Mouse (Mus musculus) inflammation-experienced regulatory T-cells, adult 6 months (primary cell): ENCODE results near the gene BC030867. TPM values are rescaled to one million over a fixed set of nuclear protein-coding genes. Genes with fewer than 3 reads are reported as not detected.

Experiments
- ATAC-seq: one replicate; pipeline ENCODE4 v1.8.0; 2017
- polyA plus RNA-seq, 3 experiments: library from polyadenylated mRNA; unstranded; fragments of 100-300 nt; shearing (Covaris generic); gene quantifications; one replicate each; pipeline ENCODE4 v1.2.1; 2017

The BC030867 gene
- polyA plus RNA-seq, 3 experiments from 2014 or later, result 0.95 to 7.0 (median 1.5) TPM

DNA sequence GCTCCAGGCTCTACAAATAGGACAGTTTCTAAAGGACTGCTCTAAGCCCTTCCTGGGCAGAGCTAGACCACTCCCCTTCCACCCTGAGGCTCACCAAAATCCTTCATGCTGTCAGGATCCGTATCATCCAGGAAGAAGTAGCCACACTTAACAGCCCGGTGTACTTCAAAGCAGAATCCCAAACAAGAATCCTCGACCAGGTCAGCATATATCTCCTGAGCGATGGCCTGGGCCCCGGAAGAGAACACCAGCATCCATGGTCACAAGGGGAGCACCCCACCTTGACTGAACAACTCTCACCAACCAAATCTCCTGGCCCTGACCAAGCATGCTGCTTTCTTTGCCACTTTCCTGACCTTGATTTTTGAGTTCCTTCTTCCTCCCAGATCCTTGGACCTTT is 45.7 kb downstream of the BC030867 start:
- ATAC-seq, result no peak

DNA sequence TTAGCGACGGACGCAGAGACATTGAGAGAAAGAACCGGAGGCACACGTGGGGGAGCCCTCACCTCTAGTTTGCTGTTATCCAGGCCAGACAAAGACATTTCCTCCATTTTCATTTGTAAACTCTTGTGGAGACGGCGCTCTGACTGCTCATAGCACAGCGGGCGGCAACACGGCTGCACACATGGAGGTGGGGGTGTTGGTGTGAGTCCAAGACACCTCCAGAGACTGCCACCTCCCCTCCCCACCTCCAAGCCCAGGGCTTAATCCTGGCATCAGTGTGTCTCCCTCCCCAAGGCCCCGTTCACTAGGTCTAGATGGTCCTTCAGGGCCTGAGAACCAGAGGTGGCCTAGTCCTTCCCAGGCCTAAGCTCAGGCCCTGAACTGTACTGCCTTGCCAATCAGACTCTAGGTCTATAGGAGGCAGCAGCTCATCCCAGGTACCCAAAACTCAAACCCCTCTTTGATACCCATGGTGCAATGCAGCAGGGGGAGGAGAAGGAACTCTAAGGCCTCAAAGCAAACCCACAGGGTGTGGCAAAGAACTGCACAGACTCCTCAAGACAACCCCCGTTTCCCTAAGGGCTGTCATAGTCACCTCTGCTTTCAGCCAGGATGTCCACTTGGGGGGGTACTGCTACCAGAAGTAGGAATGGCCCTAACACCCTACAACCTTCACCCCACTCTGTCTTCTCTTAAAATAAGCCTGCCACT is 46.4 kb downstream of the BC030867 start:
- ATAC-seq, result peak; percentile 56

DNA sequence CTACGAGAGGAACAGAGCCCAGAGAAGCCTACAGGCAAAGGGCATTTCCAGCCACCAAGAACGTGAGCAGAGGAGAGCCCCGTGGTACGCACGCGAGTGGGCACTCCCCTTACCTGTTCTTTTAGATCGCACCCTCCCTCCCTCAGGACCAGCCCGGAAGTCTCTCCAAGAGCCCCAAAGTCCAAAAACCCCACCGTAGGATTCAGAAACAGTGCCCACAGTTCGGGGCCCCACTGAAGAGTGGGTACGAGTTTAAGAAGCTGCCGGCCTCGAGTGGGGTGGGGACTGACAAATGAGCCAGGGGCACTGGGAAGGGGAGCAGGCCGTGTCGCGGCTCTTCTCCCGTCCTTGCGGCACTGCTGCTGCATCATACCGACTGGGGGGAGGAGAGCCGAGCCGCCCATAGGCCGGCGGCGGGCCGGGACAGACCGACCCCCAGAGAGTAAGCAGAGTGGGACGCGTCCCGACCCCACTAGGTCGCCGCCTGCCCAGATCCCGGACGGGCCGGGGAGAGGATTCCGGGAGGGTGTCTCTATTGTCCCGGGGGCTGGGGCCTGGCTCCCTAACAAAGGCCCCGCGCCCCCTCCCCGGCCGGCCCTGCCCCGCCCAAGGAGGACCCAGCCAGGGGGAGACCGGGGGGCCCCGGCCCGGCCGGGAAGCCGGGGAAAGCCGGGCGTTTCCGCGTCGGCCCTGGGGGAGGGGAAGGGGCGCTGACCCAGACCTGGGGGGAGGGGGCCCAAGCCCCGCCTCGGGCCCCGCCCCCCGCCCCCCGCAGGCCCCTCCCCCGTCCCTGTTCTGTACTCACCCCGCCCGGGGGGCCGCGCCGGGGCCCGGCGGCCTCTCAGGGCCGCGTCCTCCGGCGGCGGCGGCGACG is 47.2 kb downstream of the BC030867 start:
- peak; percentile 15 for ATAC-seq

DNA sequence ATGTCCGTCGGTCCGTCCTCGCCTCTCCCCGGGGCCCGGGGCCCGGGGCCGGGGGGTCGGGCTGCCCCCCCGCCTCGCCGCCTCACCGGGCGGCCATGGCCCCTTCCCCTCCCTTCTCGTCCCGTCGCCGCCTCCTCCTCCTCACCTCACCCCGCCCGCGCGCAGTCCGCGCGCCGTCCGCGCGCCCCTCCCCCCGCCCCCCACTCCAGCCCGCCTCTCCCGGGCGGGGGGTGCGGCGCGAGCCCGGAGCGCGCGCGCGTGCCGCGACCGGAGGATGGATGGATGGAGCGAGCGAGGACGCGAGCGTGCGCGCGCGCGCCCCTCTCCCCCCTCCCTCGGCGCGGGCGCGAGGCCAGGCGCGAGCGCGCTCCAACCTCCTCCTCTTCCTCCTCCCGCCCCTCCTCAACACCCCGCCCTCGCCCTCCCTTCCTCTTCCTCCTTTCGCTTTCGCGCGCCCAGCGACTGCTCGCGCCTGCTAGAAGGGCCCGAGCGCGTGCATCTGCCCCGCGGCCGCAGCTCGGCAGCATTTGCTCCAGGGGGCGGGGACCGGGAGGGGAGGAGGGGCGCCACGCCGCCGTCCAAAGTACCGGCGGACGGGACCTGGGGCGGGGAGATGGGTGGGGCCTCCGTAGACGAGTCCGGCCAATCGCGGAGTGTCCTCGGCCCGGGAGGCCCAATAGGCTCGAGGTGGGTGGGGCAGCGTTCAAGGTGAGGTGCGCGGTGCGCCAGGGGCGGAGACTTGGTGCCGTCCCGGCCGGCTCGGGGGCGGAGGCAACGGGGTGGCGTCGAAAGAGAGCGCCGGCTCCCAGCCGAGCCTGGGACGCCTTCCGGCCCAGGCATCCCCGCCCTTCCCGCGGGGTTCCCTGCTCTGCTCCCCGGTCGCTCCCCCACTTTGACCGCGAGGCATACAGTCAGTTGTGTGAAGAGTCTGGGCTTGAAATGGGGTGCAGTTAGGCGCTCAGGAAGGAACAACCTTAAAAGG is 48.1 kb downstream of the BC030867 start, which contains the start of gene Atxn7l3:
Atxn7l3 (minus strand) TSS at position 141 of the 982 bp plus-strand sequence.
- ATAC-seq, result peak; percentile 81

DNA sequence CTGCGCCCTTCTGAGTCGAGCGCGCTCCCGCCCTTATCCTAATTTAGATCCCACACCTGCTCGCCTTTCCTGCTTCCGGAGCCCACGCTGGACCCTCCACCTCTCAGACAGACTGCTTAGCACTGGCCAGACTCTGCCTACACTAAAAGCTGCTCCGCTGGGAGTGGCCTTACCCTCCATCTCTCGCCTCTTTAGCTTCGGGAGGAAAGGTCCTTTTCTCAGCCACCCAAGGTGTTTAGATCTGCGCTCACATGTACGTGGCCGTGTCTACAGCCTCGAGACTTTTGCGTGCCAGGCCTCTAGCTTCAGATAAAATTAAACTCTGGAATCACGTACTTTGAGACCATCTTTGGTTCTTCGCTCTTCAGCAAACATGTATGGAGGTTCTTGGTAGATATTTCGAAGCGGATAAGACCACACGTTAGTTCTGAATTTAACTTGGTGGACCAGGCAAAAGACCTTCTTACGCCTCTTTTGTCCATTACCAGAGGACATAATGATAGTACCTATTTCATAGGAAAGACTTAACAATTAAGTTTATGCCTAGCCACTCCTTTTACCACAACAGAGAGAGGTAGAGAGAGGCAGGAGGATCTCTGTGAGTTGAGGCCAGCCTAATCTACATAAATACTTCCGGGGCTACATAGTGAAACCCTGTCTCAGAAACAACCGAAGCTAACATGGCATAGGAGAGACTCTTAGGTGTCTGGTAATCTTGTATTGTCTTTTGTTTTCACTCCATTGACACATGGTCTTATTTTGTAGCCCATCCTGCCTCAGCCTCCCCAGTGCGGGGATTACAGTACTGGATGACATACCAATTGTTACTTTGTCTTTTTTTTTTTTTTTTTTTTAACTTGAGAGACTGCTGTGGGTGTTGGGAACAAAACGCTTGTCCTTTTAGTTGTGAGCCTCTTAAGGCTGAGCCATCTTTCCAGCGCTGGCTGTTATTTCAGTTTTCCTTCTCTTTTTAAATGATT is 49.2 kb downstream of the BC030867 start:
- peak; percentile 14 for ATAC-seq

DNA sequence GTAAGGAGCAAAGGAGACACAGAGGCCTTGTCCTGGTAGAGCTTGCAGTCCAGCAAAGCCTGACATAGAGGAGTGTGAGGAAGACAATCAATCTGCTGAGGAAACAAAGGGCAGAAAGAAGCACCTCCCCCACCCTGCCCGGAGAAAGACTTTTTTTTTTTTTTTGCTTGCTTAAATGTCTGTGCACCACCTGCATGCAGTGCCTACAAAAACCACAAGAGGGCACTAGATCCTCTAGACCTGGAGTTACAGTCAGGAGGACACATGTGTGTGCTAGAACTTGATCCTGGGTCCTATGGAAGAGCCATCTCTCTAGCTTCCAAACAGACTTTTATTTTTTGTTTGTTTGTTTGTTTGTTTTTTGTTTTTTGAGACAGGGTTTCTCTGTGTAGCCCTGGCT is 51.2 kb downstream of the BC030867 start:
- ATAC-seq, result no peak

DNA sequence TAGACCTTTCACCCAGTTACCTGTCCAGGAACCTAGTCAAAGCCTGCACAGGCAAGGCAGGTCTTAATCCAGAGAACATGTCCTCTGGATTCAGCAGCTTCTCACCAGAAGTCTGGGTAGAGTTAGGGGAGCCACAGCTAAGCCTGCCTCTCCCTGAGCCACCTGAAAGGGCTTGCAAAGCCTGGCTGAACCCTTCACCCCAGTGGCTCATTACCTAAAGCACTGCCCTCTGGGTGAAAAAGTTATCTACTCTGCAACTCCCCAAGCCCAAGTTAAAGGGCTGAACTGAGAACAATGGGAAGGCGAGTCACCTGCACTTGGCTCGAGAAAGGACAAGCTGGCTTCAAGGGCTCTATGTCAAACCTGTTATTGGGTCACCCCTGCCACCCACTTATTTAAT is 55.5 kb downstream of the BC030867 start:
- no peak for ATAC-seq

DNA sequence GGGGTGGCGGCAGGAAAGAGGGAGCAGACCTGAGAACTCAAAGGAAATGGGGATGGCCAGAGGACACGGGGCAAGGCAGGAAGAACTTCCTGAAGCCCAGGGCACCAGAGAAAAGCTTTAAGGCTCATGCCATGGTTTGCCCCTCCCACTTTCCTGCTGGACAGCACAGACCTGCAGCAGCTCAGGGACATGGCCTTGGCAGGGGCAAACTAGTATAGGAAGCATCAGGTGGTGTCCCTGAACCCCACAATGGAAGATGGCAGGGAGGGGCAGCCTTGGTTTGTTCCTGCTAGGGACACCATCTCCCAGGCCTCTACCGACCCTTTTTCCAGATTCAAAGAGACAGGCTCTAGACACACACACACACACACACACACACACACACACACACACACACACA is 56.7 kb downstream of the BC030867 start:
- no peak for ATAC-seq

DNA sequence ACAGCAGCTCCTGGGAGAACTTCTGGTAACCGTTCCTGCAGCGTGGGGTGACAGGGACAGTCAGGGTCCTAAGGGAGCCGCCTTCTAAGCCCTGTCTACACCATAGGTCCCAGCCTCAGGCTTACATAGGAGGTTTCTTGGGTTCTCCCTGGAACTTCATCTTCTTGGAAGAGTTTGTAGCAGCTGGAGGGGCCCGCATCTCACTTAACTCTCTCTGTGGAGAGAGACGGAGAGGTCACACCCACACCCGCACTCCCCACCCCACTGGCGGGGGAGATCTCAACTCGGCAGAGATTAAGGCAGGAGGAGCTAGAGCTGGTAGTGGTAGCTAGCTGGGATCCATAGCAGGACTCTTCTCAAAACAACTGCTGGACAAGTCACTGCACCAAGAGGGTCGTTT is 59.4 kb downstream of the BC030867 start:
- no peak for ATAC-seq

DNA sequence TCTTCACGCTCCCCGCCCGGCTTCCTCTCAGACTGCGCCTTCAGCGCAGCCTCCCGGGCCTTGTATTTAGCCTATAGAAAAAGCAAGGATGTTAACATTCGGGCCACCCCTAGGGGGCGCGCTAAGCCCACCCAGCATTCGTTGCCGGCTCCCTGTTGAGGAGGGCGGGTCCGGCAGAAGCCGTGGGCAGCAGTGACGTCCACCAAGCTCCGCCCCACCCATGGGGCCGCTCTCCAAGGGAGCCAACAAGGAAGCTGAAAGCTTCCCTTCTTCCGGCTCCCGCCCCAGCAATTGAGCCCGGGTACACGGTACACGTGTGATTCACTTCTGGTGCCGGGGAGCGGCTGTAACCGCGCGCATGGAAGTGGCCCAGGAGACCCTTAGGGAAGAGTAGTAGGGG is 60.3 kb downstream of the BC030867 start:
- ATAC-seq, result peak; percentile 97

DNA sequence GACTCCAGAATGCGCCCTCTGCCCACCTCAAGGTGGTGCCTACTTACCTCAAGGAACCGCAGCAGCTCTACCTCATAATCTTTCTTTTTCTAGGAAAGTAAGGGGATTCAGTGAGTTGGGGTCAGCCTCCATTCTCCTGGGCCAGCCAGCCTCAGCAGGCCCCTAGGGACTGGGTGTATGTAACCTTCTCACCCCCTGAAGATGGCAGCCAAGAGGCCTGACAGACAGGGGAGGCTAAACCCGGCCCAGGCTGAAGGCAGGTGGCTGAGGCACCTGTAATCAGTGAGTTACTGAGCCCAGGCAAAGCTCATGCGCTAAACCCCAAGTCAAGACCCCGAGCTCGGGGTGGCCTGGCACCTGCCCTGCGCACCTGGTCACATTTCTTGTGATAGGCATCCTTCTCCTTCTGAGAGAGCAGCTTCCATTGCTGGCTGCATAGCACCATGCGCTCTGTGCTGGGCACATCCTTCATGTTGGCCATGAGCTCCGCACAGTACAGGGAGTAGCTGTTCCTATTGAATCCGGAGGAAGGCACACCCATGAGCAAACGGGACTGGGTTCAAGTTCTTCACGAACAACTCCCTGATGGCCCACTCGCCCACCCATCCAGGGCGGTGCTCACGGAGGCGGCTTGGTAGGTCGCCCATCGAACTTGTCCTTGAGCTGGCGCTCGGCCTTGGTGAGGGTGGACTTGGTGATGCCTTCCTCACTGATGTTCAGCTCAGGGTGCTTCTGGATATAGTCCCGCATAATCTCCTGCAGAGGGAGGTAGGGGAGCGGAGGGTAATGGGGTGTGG is 61.3 kb downstream of the BC030867 start:
- ATAC-seq, result no peak

DNA sequence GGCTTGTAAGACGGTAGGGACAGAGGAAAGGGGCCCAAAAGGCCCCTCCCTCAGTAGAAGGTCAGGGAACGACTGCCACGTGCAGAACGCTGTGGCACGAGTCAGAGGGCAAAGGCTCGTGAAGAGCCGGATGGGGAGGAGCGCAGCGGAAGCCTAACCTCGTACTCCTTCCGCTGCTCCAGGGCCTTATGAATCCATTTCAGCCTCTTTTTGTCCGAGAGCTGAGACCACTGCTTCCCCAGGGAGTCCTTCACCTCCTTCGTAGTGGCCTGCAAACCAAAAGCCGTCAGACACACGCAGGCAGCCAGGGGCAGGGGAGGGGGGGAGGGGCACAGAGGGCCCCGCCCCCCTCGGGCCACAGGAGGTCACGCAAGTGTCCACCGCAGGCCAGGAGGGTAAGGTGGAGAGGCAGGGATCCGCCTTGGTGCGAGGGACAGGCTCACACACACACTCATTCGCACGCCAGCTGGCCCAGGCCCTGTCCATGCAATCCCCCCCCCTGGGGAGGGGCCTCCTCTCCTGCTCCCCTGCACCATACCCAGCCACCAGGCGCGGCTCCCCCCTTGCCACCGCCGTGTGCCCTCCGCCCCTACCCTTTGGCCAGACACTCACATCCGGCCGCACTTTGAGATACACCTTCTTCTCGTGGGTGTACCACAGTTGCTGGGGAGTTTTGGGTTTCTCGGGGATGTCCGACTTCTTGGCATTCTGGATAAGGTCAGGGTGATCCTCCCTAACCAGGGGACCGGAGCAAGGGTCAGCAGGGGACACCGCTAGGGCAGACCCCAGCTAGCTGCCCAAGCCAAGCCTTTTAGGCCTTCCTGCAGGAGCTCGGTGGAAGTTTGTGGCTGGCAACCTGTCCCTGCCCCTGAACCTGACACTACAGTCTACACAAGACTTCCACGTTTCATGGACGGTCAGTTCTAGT is 62.4 kb downstream of the BC030867 start:
- no peak for ATAC-seq

DNA sequence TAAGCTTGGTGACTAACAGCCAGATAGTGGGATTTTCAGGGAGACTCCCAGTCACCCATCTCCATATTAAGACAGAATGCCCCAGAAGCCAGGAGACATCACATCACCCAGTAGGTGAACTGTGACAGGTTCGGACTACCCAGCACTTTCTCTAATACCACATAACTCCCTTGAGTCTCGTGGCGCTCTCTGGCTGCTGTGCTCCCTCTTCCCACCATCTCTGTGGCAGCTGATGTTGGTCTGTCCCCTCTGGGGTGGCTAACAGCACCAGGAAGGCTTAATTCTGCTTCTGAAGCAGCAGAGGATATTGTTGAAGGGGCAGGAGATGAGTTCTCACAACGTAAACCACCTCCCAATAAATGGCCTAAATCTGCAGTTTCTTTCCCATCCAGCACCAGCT is 63.3 kb downstream of the BC030867 start:
- ATAC-seq, result no peak

DNA sequence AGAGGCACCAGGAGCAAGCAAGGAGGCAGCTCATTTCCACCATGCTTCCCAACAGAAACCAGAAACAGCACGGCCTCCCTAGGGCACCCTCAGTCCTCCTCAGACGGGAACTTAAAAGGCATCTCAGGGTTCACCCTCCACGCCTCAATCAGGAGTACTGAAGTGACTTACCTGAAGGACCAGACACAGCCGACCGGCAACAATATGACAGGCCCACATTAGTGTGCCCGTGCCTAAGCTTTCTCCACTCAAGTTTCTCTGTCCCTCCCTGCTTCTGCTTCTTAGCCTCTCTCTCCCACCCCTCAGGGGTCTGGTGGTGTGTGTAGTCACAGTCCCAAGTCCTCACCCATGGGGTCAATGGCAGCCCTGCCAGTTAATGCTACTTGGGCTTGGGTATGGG is 63.9 kb downstream of the BC030867 start:
- ATAC-seq, result no peak

DNA sequence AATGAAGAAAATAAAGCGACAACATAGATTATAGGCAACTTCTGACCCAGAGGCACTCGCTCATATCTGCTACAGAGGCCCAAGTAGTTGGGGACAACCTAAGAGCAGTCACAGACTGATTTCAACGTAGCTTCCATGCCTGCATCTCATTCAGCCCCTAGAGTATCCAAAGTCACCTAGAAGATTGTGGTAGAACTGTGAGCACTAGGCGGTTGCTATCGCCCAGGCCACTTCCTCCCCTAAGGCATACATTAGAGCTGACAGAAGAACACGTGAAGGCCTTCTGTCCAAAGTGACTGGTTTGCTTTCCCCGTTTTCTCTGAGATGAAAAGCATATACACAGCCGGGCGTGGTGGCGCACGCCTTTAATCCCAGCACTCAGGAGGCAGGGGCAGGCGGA is 65.6 kb downstream of the BC030867 start:
- no peak for ATAC-seq
